Mouse (Mus musculus): ENCODE data around the gene Smtnl2.
A peak's percentile ranks its signal among the peaks of the same experiment; 100 is the strongest.
"Not testable (repeated sequence)": the region's sequence is repeated elsewhere in the genome, so short reads cannot be mapped to it uniquely, and the experiment has no call there.

Gene Smtnl2

DNA sequence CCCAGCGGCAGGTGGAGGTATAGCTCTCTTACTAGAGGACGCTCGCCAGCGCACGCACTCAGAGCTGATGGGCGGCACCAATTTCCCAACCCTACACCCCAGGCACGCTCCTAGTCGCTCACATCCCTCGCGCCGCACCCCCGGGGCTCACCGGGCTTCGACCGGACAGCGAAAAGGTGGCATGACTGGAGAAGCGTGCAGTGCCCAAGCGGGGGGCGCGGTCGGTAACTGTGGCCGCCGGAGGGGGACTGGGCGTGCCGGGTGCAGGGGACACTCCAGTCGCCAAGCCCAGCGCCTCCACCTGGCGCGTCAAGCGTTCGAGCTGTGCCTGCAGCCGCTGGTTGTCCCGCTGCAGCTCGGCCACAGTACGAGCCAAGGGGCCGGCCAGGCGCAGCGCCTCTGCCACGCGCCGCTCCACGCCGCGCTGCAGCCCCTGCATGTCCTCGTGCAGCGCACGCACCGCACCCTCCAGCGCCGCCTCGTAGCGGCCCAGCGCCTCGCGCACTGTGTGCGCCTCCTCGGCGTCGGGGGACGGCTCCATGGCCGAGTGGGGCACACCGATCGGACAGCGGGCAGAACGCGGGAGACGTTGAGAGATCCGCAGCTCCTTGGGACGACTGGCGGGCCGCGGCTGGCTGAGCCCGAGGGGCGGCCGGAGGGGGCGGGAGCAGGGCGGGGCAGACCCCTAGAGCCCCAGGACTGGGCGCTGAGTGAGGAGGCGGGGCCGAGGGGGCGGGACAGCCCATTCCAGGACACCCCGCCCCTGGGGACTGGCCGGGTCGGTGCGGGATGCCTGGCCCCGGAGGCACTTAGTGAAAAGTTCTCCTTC lies at the start of gene Smtnl2:
TSS of gene Smtnl2 (minus strand) at position 621 of the 829 bp plus-strand sequence.
- no peak for DNase-seq (ENCODE audit: low read depth)

DNA sequence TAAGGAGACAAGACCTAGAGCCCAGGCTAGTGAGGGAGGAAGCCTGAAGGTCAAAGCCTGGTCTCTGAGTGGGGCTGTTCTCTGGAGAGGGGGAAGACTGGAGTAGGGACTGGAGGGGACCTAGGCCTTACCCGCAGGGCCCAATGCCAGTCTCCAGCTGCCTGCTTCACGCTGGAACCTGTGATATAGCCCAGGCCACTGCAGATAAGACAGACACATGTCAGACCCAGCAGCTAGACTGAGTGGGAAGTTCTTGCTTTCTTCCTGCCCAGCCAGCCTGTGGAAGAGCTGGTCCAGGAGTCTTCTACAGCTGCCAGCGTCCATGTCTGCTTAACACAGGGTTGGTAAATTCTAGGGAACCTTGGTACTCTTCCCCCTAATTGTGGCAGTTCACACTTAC lies 47.0 kb upstream of the Smtnl2 start:
- DNase-seq (ENCODE audit: low read depth) = no peak

DNA sequence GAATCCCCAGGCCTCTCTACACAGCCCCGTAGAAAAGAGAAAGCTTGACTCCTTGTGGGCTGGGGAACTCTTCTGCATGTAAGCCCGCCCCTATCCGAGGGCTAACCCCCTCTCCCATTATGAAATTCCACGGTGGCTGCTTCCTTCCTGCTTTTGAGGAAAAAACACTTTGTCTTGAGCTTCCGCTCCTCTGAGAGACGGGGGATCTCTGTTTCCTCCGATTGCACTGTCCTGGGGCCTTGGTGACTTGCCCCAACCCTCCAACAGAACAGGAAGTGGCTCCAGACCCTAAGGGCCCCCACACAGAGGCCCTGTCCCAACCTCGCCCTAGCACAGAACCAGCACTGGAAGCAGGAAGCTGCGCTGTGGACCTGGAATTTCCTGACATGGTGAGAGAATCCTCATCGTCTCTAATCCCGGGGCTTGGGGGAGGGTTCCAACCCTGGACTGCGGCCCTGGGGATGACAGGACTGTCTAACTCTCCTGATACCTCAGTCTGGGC lies 46.5 kb upstream of the Smtnl2 start:
- DNase-seq (ENCODE audit: low read depth) = no peak

DNA sequence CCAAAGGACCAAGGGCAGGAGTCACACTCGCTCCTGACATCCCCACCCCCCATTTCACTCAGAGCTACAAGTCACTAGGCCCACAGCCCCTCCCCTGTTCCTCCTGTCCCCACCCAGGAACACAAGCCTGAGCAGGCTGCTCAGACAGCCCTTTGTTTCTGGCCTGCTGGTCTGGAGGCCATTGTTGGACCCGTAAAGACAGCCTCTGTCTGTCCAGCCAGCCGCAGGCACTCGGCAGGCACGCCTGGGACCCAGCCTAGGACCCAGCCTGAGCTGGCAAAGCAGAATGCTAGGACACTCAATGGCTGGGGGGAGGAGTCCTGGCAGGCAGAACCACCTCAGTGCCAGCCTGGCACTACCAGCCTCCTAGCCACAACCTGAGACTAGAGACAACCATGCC lies 44.2 kb upstream of the Smtnl2 start:
- DNase-seq (ENCODE audit: low read depth) = no peak

DNA sequence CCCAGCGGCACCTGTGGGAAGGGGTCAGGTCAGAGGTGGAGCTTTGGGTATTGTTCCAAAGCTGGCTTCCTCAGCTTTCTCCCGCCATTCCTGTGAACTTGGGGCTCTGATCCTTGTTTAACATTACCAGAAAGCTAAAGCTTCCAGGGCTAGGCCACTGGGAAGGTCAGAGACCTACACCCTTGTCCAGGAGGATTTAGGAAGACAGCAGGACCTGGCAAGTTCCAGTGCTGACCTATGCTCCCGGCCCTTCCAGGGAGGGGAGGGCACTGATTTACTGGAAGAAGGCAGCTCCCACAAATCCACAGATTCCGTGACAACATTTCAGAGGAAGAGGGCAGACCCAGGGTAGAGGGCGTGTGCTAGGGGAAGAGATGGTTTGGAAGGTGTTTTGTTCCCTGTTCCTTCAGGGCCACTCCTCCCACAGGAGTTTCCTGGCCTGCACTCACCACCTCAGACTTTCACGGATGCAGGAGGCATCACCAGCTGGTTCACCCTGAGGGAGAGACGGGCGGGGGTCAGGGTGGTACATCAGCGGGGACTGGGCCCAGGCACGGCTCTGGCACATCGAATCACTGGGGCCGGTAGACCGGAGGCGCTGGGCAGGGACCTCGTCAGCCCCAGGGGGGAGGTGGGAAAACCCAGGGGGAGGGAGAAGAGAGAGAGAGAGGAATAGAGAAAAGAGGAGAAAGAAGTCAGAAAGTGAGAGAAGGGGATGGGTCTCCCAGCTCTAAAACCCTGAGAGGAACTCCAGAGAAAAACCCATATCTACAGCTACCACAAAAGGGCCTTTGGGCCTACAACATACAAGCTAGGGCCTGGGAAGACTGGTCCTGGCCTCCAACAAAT lies 41.8 kb upstream of the Smtnl2 start:
- no peak for DNase-seq (ENCODE audit: low read depth)

DNA sequence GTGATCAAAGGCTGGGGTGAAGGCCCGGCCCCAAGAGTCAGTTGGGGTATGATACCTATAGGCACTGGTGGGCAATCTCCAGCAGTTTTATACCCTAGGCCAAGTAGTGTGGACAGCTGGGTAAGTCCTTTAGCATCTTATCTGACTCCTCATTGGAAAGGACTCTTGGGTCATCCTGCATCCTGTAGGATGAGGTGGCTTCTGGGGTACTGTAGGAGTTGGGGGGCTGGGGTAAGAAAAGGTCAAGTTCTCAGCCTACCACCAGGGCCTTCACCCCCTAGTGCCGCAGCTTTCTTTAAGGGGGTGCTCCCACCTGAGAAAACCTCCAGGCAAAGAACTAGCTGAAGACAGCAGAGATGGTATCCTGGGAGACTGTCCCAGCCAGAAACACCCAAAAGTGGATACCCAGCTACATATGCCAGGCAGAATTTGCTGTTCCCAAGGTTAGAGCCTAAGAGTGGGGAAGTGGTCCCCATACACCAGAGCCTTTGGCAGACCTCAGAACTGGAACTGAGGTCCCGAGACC lies 40.7 kb upstream of the Smtnl2 start:
- DNase-seq (ENCODE audit: low read depth) = no peak

DNA sequence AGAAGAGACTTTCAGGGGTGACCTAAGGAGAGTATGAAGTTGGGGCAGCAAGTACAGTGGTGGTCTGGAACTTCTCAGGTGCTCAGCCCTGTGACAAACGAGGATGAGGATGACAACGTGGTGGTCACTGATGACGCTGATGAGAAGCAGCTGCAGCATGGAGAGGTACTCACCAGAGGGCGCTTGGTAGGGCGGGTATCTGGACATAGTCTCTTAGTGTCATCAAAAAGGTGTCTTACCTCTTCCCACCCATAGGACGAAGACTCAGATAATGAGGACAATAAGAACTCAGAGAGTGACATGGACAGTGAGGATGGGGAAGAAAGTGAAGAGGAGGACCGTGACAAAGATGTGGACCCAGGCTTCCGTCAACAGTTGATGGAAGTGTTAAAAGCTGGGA lies 36.0 kb upstream of the Smtnl2 start:
- DNase-seq (ENCODE audit: low read depth) = no peak

DNA sequence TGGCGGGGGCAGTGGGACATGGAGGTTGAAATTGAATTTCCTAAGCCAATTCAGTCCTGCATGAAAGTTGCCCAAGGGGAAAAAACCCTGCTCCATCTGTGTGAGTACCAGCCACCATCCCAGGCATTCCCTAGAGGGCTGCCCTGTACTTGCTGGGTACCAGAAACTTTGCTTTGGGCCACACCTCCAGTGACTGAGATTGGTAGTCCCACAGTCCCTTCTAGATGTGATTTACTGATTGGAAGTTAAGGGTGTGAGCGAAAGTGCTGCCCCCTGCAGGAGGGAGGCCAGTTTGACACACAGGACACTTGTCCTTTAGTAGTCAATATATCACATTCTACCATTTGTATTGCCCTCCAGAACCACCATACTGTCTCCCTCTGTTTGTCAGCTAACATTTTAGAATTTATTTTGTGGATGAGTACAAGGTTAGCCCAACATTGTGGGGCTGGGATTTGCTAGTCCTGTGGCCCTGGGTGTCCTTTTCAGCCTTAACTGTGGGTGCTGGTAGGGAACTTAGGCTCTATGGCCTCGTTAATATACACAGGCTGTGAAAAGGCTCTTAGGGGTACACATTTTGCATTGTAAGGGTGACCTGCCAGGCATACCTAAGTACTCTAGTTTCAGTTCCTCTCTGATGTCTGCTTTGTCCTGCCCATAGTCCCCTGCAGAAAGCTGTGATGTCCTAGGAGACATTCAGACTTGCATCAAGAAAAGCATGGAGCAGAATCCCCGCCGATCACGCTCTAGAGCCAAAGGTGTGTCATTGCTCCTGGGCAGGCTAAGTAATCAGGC lies 35.0 kb upstream of the Smtnl2 start:
- peak; percentile 59 for DNase-seq (ENCODE audit: low read depth)

DNA sequence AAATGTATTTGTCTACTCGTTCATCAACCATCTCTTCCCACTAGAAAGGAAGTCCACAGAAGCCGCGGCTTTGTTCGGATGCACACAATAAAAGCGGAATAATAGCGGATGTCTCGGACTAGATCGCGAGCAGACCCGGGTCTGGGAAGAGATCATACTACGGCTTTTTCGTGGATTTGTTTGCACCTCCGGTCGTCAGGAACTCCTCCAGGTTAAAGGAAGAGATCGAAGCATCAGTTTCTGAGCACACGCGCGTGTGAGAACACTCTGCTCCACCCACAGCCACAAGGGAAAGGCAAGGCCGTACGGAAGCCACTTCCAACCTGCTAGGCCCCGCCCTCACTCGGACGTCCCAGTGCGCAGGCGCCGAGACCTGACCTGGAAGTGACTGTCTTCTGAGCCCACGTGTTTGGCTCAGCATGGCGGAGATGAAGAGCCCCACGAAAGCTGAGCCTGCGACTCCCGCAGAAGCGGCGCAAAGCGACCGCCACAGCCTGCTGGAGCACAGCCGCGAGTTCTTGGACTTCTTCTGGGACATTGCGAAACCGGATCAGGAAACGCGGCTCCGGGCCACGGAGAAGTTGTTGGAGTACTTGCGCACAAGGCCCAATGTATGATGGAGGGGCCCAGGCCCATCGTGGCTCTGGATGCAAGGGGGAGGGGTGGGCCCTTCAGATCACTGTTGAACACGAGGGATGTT lies 29.6 kb upstream of the Smtnl2 start, which contains the start of gene Mybbp1a:
TSS of gene Mybbp1a (plus strand) at position 391 of the 700 bp plus-strand sequence.
- peak; percentile 99 for DNase-seq (ENCODE audit: low read depth)

DNA sequence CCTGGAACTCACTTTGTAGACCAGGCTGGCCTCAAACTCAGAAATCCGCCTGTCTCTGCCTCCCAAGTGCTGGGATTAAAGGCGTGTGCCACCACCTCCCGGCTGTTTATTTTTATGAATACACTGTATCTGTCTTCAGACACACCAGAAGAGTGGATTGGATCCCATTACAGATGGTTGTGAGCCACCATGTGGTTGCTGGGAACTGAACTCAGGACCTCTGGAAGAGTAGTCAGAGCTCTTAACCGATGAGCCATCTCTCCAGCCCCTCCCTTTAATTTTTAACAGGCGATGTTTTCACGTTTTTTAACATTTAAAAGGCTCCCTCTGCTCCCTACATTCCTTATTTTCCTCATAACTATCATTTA lies 29.1 kb upstream of the Smtnl2 start:
- DNase-seq (ENCODE audit: low read depth) = not testable (repeated sequence)

DNA sequence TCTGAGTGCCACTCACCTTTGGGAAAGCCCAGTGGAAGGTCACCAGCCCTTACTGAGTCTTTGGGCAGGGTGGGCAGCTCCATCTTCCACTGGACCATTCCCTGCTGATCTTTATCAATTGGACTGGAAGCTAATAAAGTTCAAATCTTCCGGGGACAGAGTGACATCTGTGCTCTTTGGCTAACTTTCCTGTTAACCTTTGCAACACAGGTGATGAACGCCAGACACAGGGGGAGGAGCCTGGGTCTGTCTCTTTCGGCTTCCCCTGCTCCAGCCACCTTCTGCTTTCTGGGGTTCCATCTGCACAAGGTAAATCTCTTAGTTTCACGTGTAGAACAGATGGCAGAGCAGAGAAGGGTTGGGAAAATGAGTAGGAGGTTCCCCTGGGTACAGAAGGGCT lies 26.9 kb upstream of the Smtnl2 start:
- DNase-seq (ENCODE audit: low read depth) = no peak

DNA sequence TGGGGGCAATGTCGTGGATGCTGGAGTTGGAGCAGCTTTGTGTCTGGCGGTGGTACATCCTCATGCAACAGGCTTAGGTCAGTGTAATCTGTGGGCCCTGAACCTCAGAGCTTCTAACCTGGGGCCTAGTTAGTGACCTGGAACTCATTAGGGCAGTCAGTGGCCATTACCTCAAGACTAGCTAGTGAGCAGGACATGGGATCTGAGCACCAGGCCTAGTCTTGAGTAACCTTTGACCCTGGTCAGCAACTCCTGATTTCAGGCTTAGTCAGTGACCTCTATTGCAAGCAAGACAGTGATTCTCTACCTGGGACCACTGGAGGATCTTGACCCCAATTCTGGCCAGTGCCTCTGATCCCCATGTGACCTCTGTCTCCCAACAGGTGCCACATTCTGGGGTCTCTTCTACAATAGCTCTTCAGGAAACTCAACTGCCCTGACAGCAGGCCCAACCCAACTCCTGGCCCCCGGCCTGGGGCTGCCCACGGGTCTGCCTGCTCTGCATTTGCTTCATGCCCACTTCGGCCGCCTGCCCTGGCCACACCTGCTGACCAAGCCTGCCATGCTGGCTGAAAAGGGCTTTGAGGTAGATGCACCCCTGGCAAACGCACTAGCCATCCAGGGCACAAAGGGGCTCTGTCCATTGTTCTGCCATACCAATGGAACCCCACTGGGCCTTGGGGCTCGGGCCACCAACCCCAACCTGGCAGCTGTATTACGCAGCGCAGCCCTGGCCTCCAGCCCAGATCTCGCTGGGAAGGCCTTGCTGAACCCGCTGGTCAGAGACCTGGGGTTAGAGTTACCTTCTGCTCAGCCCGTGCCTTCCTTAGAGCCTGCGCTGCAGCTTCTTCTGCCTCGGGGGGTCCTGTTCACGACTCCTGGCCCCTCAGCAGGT lies 25.5 kb upstream of the Smtnl2 start:
- DNase-seq (ENCODE audit: low read depth) = no peak

DNA sequence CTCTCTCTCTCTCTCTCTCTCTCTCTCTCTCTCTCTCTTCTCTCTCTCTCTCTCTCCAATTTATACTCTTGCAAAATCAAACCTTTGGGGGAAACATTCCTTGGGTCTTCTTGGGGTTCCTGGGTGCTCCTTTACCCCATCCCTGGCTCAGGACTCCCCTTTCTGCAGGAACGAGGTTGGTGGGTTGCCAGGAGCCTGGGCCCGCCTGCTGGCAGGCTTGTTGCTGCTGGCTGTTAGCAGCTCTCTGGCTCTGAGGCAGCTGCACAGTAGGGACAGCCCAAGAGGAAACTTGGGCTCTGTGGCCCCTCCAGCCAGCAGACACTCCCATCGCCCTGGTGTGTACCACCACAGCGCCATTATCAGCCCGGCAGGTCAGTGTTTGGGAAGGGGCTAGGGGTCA lies 24.8 kb upstream of the Smtnl2 start:
- DNase-seq (ENCODE audit: low read depth) = peak; percentile 53

DNA sequence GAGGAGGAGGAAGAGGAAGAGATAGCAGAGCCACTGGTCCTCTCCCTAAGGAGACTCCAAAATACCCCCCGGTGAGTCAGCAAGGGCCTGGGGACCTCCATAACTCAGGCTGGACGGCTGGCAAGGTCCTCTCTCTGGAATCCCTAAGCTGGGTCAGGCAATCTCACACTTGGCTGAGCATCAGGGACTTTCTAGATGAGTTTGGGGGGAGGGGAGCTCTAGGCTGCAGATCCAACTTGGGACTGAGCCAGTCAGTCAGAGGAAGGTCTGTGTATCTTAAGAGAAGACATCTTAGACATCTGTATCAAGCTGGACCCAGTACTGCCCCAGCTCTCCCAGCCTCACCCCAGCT lies 24.2 kb upstream of the Smtnl2 start:
- peak; percentile 69 for DNase-seq (ENCODE audit: low read depth)

DNA sequence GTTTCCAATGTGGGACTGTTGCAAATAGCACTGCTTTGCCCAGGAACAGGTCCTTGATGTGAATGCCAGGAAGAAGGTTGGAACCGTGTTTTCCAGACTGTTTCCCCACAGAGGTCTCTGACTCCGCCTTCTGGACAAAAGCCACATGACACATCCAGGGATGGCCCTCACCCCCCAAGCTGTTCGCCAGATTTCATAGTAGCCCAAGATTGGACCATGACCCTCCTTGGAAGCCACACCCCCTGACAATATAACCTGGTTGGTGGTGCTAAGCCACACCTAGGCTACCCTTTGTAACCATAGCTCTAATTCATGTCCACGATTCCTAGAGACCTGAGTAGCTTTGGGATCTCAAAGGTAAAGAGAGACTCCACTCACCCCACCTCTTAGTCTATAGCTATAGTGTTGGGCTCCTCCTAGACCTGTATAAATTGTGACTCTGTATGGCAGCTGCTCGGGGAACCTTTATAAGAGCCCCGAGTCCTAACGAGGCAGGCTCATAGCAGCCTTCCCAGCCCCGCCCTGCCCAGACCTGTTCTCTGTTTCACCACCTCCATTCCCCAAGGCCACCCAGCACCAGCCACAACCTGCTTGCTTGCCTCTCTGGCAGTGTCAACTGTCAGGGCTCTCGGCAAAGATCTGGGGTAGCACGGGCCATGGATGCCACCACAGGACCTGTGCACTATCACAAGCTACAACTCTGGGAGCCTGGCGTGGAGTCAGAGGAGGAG lies 23.6 kb upstream of the Smtnl2 start, which contains the start of gene Ggt6:
TSS of gene Ggt6 (plus strand) at position 564 of the 731 bp plus-strand sequence.
- DNase-seq (ENCODE audit: low read depth) = peak; percentile 54

DNA sequence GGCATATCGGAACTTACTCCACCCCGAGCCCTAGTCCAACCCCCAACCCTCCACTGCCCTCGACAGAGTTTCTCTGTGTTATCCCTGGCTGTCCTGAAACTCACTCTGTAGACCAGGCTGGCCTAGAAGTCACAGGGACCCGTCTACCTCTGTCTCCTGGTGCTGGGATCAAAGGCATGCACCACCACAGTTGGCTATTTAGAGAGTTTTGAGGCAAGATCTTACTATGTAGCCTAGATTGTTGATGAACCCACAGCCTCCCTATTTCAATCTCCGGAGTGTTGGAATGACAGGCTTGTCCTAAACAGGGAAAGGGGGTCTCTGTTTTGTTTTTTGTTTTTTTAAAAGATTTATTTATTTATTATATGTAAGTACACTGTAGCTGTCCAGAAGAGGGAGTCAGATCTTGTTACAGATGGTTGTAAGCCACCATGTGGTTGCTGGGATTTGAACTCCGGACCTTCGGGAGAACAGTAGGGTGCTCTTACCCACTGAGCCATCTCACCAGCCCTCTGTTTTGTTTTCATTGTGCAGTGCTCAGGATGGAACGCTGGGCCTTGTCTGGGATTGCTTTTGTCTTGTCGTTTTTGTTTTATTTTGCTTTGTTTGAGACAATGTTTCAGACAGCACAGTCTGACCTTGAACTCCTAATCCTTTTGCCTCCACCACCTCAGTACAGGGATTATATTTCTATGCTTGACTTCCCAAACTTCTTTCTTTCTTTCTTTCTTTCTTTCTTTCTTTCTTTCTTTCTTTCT lies 19.0 kb upstream of the Smtnl2 start:
- not testable (repeated sequence) for DNase-seq (ENCODE audit: low read depth)

DNA sequence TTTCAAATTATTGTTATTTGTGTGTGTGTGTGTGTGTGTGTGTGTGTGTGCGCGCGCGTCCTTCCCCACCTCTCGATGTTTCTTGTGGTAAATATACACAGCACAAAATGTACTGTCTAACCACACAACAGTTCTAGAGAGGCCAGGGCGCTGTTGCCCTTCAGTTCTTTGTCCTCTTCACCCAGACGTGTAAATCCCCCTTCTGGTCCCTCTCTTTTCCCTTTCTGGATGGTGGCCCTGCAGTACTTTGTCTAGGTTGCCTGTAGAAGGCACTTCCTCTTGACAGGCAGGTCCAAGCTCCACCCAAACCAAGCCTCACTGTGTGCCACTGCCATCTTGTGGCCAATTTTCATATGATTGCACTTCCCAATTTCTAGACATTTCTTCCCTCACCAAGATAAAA lies 17.8 kb upstream of the Smtnl2 start:
- DNase-seq (ENCODE audit: low read depth) = peak; percentile 83

DNA sequence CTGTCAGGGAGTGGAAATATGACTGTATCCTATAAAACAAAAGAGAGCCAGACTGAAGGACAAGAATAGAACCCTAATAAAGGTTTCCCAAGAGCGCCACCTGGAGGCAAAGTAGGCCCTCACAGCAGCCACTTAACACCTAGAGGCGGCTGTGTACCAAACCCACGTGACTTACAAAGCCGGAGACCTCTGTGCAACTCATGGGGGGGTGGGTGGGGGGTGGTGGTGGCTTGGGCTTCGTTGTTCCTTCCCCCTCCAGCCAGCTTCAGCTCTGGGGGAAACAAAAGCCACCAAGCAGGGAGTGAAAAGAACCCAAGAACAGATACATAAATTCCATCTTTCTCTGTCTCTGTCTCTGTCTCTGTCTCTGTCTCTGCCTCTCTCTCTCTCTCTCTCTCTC lies 17.2 kb upstream of the Smtnl2 start:
- DNase-seq (ENCODE audit: low read depth) = peak; percentile 61

DNA sequence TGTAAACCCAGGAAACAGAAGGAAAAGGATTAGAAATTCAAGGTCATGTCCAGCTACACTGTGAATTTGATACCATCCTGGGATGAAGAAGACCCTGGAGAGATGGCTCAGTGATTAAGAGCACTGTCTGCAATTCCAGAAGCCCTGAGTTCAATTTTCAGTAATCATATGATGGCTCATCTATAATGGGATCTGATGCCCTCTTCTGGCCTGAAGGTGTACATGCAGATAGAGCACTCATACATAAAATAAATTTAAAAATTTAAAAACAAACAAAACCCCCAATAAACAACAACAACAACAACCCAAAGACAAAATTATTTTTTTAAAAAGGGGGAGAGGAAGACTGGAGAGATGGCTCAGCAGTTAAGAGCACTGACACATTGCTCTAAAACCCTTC lies 15.4 kb upstream of the Smtnl2 start:
- DNase-seq (ENCODE audit: low read depth) = no peak
